In genomic region chr12:73821176-73821575, GRCm38 (mm10) we compare ENCODE assay signal across 27 mouse cellular contexts.
"Had no signal": no experiment of that assay in that cellular context is flagged by ENCODE, and none has a peak within 500 bp of the region (broad histone marks: within the 10 kb centered on the region; RNA-seq: fewer than 3 reads in every experiment).

No protein-coding gene starts in this region.

- H3K27me3 ChIP-seq: heart, embryonic 12.5 days; hindbrain, embryonic 12.5 days; intestine, embryonic 15.5 days; limb, embryonic 12.5 days; liver, embryonic 13.5 days; liver, embryonic 15.5 days had no signal

- H3K9me3 ChIP-seq: heart, embryonic 10.5 days; heart, embryonic 12.5 days; hindbrain, embryonic 10.5 days; hindbrain, embryonic 12.5 days; intestine, embryonic 15.5 days; limb, embryonic 10.5 days; limb, embryonic 12.5 days; liver, embryonic 13.5 days; liver, embryonic 15.5 days had no signal

- H3K4me1 ChIP-seq: heart, embryonic 12.5 days; hindbrain, embryonic 12.5 days; intestine, embryonic 15.5 days; limb, embryonic 10.5 days; limb, embryonic 12.5 days; liver, embryonic 13.5 days; liver, embryonic 15.5 days had no signal

- H3K27ac ChIP-seq: gastrocnemius, adult 2 months; heart, embryonic 10.5 days; hindbrain, embryonic 10.5 days; hindbrain, embryonic 12.5 days; hindbrain, embryonic 14.5 days; intestine, embryonic 15.5 days; layer of hippocampus, adult 2 months; left cerebral cortex, adult 2 months; limb, embryonic 10.5 days; limb, embryonic 12.5 days; liver, embryonic 13.5 days; liver, embryonic 15.5 days had no signal

- H3K9ac ChIP-seq: heart, embryonic 12.5 days; hindbrain, embryonic 12.5 days; hindbrain, embryonic 14.5 days; intestine, embryonic 15.5 days; limb, embryonic 12.5 days; liver, embryonic 13.5 days; liver, embryonic 15.5 days had no signal

- H3K36me3 ChIP-seq: heart, embryonic 10.5 days; heart, embryonic 12.5 days; hindbrain, embryonic 10.5 days; hindbrain, embryonic 12.5 days; intestine, embryonic 15.5 days; limb, embryonic 10.5 days; limb, embryonic 12.5 days; liver, embryonic 13.5 days; liver, embryonic 15.5 days had no signal

- H3K4me2 ChIP-seq: heart, embryonic 12.5 days; hindbrain, embryonic 12.5 days; hindbrain, embryonic 14.5 days; intestine, embryonic 15.5 days; limb, embryonic 12.5 days; liver, embryonic 11.5 days; liver, embryonic 13.5 days; liver, embryonic 15.5 days had no signal

- ATAC-seq: forebrain, embryonic 16.5 days; hindbrain, embryonic 16.5 days; inflammation-experienced regulatory T-cells, adult 6 months; intestine, embryonic 15.5 days; intestine, postnatal 0 days had no signal

- H3K4me3 ChIP-seq: gastrocnemius, adult 2 months; heart, embryonic 10.5 days; heart, embryonic 12.5 days; hindbrain, embryonic 10.5 days; hindbrain, embryonic 12.5 days; intestine, embryonic 15.5 days; layer of hippocampus, adult 2 months; left cerebral cortex, adult 2 months; limb, embryonic 10.5 days; limb, embryonic 12.5 days; liver, embryonic 13.5 days; liver, embryonic 15.5 days had no signal

- DNase-seq: gastrocnemius, adult 2 months; gastrocnemius, postnatal 10 days; gastrocnemius, postnatal 25 days; heart, adult 11 months; heart, postnatal 10 days; heart, postnatal 4 days; kidney, adult 18-20 months; kidney, postnatal 14 days; kidney, postnatal 36 days; liver; liver, embryonic 13.5 days had no signal
